Mouse (Mus musculus) hindbrain, embryonic 14.5 days (tissue): Measurements from ENCODE around the gene Atxn1. TPM values are rescaled to one million over a fixed set of nuclear protein-coding genes. Genes with fewer than 3 reads are reported as not detected.
A peak's percentile ranks its signal among the peaks of the same experiment; 100 is the strongest.

ENCODE experiments used
- ATAC-seq: fragments of 200-750 bp; cut with Nextera tagmentation; 2 replicates; pipeline ENCODE4 v1.8.0; 2017; ENCODE audit warnings: moderate number of reproducible peaks, mild to moderate bottlenecking, moderate TSS enrichment, moderate library complexity; ENCODE audit not compliant: low FRiP score
- DNase-seq: peaks from one replicate; pipeline ENCODE4 v3.0.0-alpha.2; 2015; ENCODE audit warnings: low spot score
- H3K27ac ChIP-seq: fragments of 300-500 bp; sonication (generic); 2 replicates; pipeline ENCODE4 v1.5.1; 2014; ENCODE audit warnings: mild to moderate bottlenecking, moderate library complexity
- H3K27me3 ChIP-seq: fragments of 300-500 bp; sonication (generic); 2 replicates; pipeline ENCODE4 v1.6.1; 2014; ENCODE audit warnings: mild to moderate bottlenecking, low read length, mixed read lengths; ENCODE audit not compliant: control insufficient read depth, insufficient read depth
- H3K36me3 ChIP-seq: fragments of 300-500 bp; sonication (generic); replicated peaks from 2 replicates; pipeline ENCODE4 v1.6.1; 2014; ENCODE audit not compliant: control insufficient read depth, insufficient read depth
- H3K4me1 ChIP-seq: fragments of 300-500 bp; sonication (generic); replicated peaks from 2 replicates; pipeline ENCODE4 v1.6.1; 2014; ENCODE audit warnings: antibody characterized with exemption, low read length, mixed read lengths; ENCODE audit not compliant: control insufficient read depth, insufficient read depth
- H3K4me2 ChIP-seq: fragments of 300-500 bp; sonication (generic); replicated peaks from 2 replicates; pipeline ENCODE4 v1.6.1; 2014; ENCODE audit warnings: mild to moderate bottlenecking, moderate library complexity
- H3K4me3 ChIP-seq: fragments of 300-500 bp; sonication (generic); replicated peaks from 2 replicates; pipeline ENCODE4 v1.5.1; 2014; ENCODE audit warnings: mild to moderate bottlenecking, low read length
- H3K9ac ChIP-seq: fragments of 300-500 bp; sonication (generic); 2 replicates; pipeline ENCODE4 v1.6.1; 2014
- H3K9me3 ChIP-seq: fragments of 300-500 bp; sonication (generic); 2 replicates; pipeline ENCODE4 v1.6.1; 2016; ENCODE audit warnings: low read length; ENCODE audit not compliant: control insufficient read depth
- whole genome bisulfite sequencing: fragments of 180-500 bp; shearing (Covaris S2); extraction: QIAGEN DNeasy Blood & Tissue Kit; methylation state at CpG from one replicate; pipeline ENCODE4 v1.1.7; 2014; 5-methylcytosine and 5-hydroxymethylcytosine counted together
- polyA plus RNA-seq: library from polyadenylated mRNA; unstranded; fragments of >200 nt; fragmentation: Nextera tagmentation; extraction: Ambion mirVana; gene quantifications from 2 replicates; pipeline ENCODE4 v1.2.1, GENCODE M21; 2014

The Atxn1 gene
- polyA plus RNA-seq, 1 experiment from 2014 or later = 8.1 TPM

- Histone ChIP-seq H3K4me1 (peaks cover 14% of the 10 kb centered on the region), H3K4me3 (no peak overlapping the region), H3K36me3 (no peaks in the 10 kb centered on the region), H3K9me3 (no peaks in the 10 kb centered on the region), H3K27ac (peak overlapping the region; percentile 62), H3K4me2 (no peak overlapping the region), H3K27me3 (no peaks in the 10 kb centered on the region), H3K9ac (no peak overlapping the region)
- ATAC-seq (peak; percentile 75; the same call in 1 of the 2 replicates), DNase-seq (no peak)
- WGBS = 28% methylated on average over 6 of the region's 6 CpGs
Observed at GRCm38 (mm10) chr13:45600443-45600842, 364.4 kb downstream of the Atxn1 start.

GRCm38 (mm10) chr13:45599831-45600230, 365.0 kb downstream of the Atxn1 start:
- DNase-seq (no peak), ATAC-seq (no peak)
- Histone ChIP-seq H3K4me3 (no peak overlapping the region), H3K9me3 (no peaks in the 10 kb centered on the region), H3K27ac (peak overlapping the region; percentile 48; the same call in 1 of the 2 replicates), H3K36me3 (no peaks in the 10 kb centered on the region), H3K9ac (no peak overlapping the region), H3K4me1 (peaks cover 20% of the 10 kb centered on the region), H3K27me3 (no peaks in the 10 kb centered on the region), H3K4me2 (no peak overlapping the region)
- whole genome bisulfite sequencing = 36% methylated on average over 2 of the region's 2 CpGs

GRCm38 (mm10) chr13:45595416-45595815, 369.4 kb downstream of the Atxn1 start:
- ATAC-seq (no peak; the same call in 1 of the 2 replicates), DNase-seq (no peak)
- no peak overlapping the region for H3K4me2 ChIP-seq
- WGBS = 44% methylated on average over 7 of the region's 7 CpGs
- H3K4me3 ChIP-seq = no peak overlapping the region
- H3K36me3 ChIP-seq = no peaks in the 10 kb centered on the region
- peaks cover 16% of the 10 kb centered on the region for H3K4me1 ChIP-seq
- no peaks in the 10 kb centered on the region for H3K9me3 ChIP-seq
- H3K27me3 ChIP-seq = no peaks in the 10 kb centered on the region
- H3K9ac ChIP-seq = 0 out of 2 replicates have a peak overlapping the region, but pooled peaks have one; percentile 14
- H3K27ac ChIP-seq = peak overlapping the region; percentile 59

GRCm38 (mm10) chr13:45593914-45594313, 370.9 kb downstream of the Atxn1 start:
- no peak overlapping the region for H3K9ac ChIP-seq
- H3K27ac ChIP-seq = no peak overlapping the region
- no peak for ATAC-seq
- H3K4me1 ChIP-seq = peaks cover 15% of the 10 kb centered on the region
- DNase-seq = no peak
- no peak overlapping the region for H3K4me2 ChIP-seq
- no peaks in the 10 kb centered on the region for H3K9me3 ChIP-seq
- 78% methylated on average over 1 of the region's 1 CpGs for WGBS
- no peaks in the 10 kb centered on the region for H3K36me3 ChIP-seq
- no peak overlapping the region for H3K4me3 ChIP-seq
- no peaks in the 10 kb centered on the region for H3K27me3 ChIP-seq

GRCm38 (mm10) chr13:45590898-45591297, 373.9 kb downstream of the Atxn1 start:
- H3K27ac ChIP-seq = no peak overlapping the region
- H3K4me2 ChIP-seq = no peak overlapping the region
- no peak overlapping the region for H3K9ac ChIP-seq
- peaks cover 12% of the 10 kb centered on the region for H3K4me1 ChIP-seq
- no peak overlapping the region for H3K4me3 ChIP-seq
- no peaks in the 10 kb centered on the region for H3K9me3 ChIP-seq
- H3K36me3 ChIP-seq = no peaks in the 10 kb centered on the region
- DNase-seq = no peak
- no peaks in the 10 kb centered on the region for H3K27me3 ChIP-seq
- no peak for ATAC-seq

GRCm38 (mm10) chr13:45583061-45583460, 381.7 kb downstream of the Atxn1 start:
- Histone ChIP-seq H3K27ac (peak overlapping the region; percentile 34; the same call in 1 of the 2 replicates), H3K27me3 (no peaks in the 10 kb centered on the region), H3K4me2 (no peak overlapping the region), H3K9me3 (no peaks in the 10 kb centered on the region), H3K36me3 (no peaks in the 10 kb centered on the region), H3K4me3 (no peak overlapping the region), H3K4me1 (0 out of 2 replicates have a peak, but pooled peaks cover 4% of the 10 kb centered on the region), H3K9ac (no peak overlapping the region)
- WGBS = 92% methylated on average over 5 of the region's 5 CpGs
- DNase-seq (no peak), ATAC-seq (no peak)

GRCm38 (mm10) chr13:45582294-45582693, 382.5 kb downstream of the Atxn1 start:
- no peaks in the 10 kb centered on the region for H3K9me3 ChIP-seq
- H3K9ac ChIP-seq = no peak overlapping the region
- H3K36me3 ChIP-seq = no peaks in the 10 kb centered on the region
- H3K4me2 ChIP-seq = no peak overlapping the region
- H3K27ac ChIP-seq = peak overlapping the region; percentile 34; the same call in 1 of the 2 replicates
- no peak for DNase-seq
- no peak for ATAC-seq
- no peaks in the 10 kb centered on the region for H3K27me3 ChIP-seq
- no peak overlapping the region for H3K4me3 ChIP-seq
- 54% methylated on average over 12 of the region's 12 CpGs for WGBS
- peaks cover 9% of the 10 kb centered on the region; the same call in 1 of the 2 replicates for H3K4me1 ChIP-seq

GRCm38 (mm10) chr13:45579751-45580150, 385.1 kb downstream of the Atxn1 start:
- H3K27ac ChIP-seq = no peak overlapping the region
- H3K9ac ChIP-seq = no peak overlapping the region
- H3K9me3 ChIP-seq = no peaks in the 10 kb centered on the region
- no peaks in the 10 kb centered on the region for H3K27me3 ChIP-seq
- H3K4me1 ChIP-seq = peaks cover 15% of the 10 kb centered on the region
- no peak for DNase-seq
- H3K36me3 ChIP-seq = no peaks in the 10 kb centered on the region
- no peak overlapping the region for H3K4me3 ChIP-seq
- ATAC-seq = no peak
- no peak overlapping the region for H3K4me2 ChIP-seq
- 87% methylated on average over 3 of the region's 3 CpGs for WGBS

GRCm38 (mm10) chr13:45577784-45578183, 387.0 kb downstream of the Atxn1 start:
- DNase-seq (peak; percentile 32), ATAC-seq (no peak)
- H3K4me2 ChIP-seq = no peak overlapping the region
- WGBS = 48% methylated on average over 2 of the region's 2 CpGs
- H3K4me3 ChIP-seq = no peak overlapping the region
- no peaks in the 10 kb centered on the region for H3K27me3 ChIP-seq
- no peaks in the 10 kb centered on the region for H3K36me3 ChIP-seq
- H3K9ac ChIP-seq = no peak overlapping the region
- no peaks in the 10 kb centered on the region for H3K9me3 ChIP-seq
- peaks cover 24% of the 10 kb centered on the region for H3K4me1 ChIP-seq
- H3K27ac ChIP-seq = no peak overlapping the region

- H3K9ac ChIP-seq = no peak overlapping the region
- no peak overlapping the region for H3K4me3 ChIP-seq
- no peaks in the 10 kb centered on the region for H3K9me3 ChIP-seq
- no peaks in the 10 kb centered on the region for H3K36me3 ChIP-seq
- ATAC-seq (no peak), DNase-seq (no peak)
- H3K27me3 ChIP-seq = no peaks in the 10 kb centered on the region
- peaks cover 25% of the 10 kb centered on the region for H3K4me1 ChIP-seq
- H3K4me2 ChIP-seq = no peak overlapping the region
- no peak overlapping the region for H3K27ac ChIP-seq
- 29% methylated on average over 5 of the region's 5 CpGs for WGBS
Observed at GRCm38 (mm10) chr13:45577366-45577765, 387.4 kb downstream of the Atxn1 start.
